Mouse (Mus musculus) brain, embryonic 14.5 days (tissue): ENCODE measurements around the gene Zpbp2. TPM values are rescaled to one million over a fixed set of nuclear protein-coding genes. Genes with fewer than 3 reads are reported as not detected.

Experiments
- DNase-seq: peaks from one replicate; pipeline ENCODE4 v3.0.0-alpha.2; 2011; ENCODE audit warnings: low read depth
- CTCF ChIP-seq: fragments of 200-500 bp; IDR thresholded peaks from 2 replicates; pipeline ENCODE4 v1.5.1; 2012; ENCODE audit warnings: inconsistent platforms, mild to moderate bottlenecking, moderate library complexity, borderline replicate concordance; ENCODE audit not compliant: insufficient read depth, insufficient read length; ENCODE audit errors: extremely low read depth
- POLR2A ChIP-seq: fragments of 200-500 bp; IDR thresholded peaks from 2 replicates; pipeline ENCODE4 v1.6.1; 2012; ENCODE audit warnings: mild to moderate bottlenecking, inconsistent platforms, borderline replicate concordance; ENCODE audit not compliant: poor library complexity, insufficient read depth, insufficient read length, severe bottlenecking; ENCODE audit errors: extremely low read depth
- polyA plus RNA-seq: library from polyadenylated mRNA; depleted of rRNA; stranded (reverse); fragments of >200 nt; gene quantifications from 2 replicates; pipeline ENCODE4 v1.2.3, GENCODE M21; 2012; rRNA removed

The Zpbp2 gene
- polyA plus RNA-seq: 0.06 and 0.30 TPM in 2 replicates

GRCm38 (mm10) chr11:98550975-98551828 is at the start of gene Zpbp2:
Gene Zpbp2 (plus strand): TSS chr11:98551097.
- DNase-seq: peak; percentile 97
- TF ChIP-seq POLR2A: peak; percentile 13; the same call in 1 of the 2 replicates
- TF ChIP-seq CTCF: no peak

- DNase-seq: no peak
- no peak for TF ChIP-seq POLR2A
- TF ChIP-seq CTCF: no peak
Measured at GRCm38 (mm10) chr11:98504926-98505325, 46.0 kb upstream of the Zpbp2 start.

- peak; percentile 57 for DNase-seq
- TF ChIP-seq POLR2A (no peak), CTCF (no peak)
Measured at GRCm38 (mm10) chr11:98509434-98509833, 41.5 kb upstream of the Zpbp2 start.

GRCm38 (mm10) chr11:98510125-98510524 is 40.8 kb upstream of the Zpbp2 start:
- DNase-seq: no peak

GRCm38 (mm10) chr11:98512881-98513280 is 38.0 kb upstream of the Zpbp2 start:
- TF ChIP-seq CTCF: no peak
- no peak for TF ChIP-seq POLR2A
- DNase-seq: no peak

More at GRCm38 (mm10) chr11:98510125-98510524, 40.8 kb upstream of the Zpbp2 start:
- TF ChIP-seq POLR2A: no peak
- no peak for TF ChIP-seq CTCF

- TF ChIP-seq POLR2A: no peak
- no peak for TF ChIP-seq CTCF
- no peak for DNase-seq
Measured at GRCm38 (mm10) chr11:98513356-98513936, 37.5 kb upstream of the Zpbp2 start.

- DNase-seq: no peak
- TF ChIP-seq CTCF: no peak
- TF ChIP-seq POLR2A: no peak
Measured at GRCm38 (mm10) chr11:98520468-98520867, 30.4 kb upstream of the Zpbp2 start.

- TF ChIP-seq POLR2A: no peak
- TF ChIP-seq CTCF: no peak
- DNase-seq: no peak
Measured at GRCm38 (mm10) chr11:98525140-98525539, 25.8 kb upstream of the Zpbp2 start.

GRCm38 (mm10) chr11:98526824-98527461 is 24.0 kb upstream of the Zpbp2 start:
- DNase-seq: no peak
- TF ChIP-seq POLR2A (no peak), CTCF (no peak)

GRCm38 (mm10) chr11:98537480-98538034 is 13.3 kb upstream of the Zpbp2 start:
- DNase-seq: no peak
- TF ChIP-seq CTCF: no peak
- no peak for TF ChIP-seq POLR2A

- TF ChIP-seq CTCF: peak; percentile 38; the same call in 1 of the 2 replicates
- no peak for TF ChIP-seq POLR2A
- DNase-seq: no peak
Measured at GRCm38 (mm10) chr11:98540319-98540718, 10.6 kb upstream of the Zpbp2 start.
